Mouse (Mus musculus): ENCODE measurements around the gene Gpr146. TPM values are rescaled to one million over a fixed set of nuclear protein-coding genes. Genes with fewer than 3 reads are reported as not detected.

Gpr146 gene
- polyA plus RNA-seq, 1 experiment: 11.7 TPM

DNA sequence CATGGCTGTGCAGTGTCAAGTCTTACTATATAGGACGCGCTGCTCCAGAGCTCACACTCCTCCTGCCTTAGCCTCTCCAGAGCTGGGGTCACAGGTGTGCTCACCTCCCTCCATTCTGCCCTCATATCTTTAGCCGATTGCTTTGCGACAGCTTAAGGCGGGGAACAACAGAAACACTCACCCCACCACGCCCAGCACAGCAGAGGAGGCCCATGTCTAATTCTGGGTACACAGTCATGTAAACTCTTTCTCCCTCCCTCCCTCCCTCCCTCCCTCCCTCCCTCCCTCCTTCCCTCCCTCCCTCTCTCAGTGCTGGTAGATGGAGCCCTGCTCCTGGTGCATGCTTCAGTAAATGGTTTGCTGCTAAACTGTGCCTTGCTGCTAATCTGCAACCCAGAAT, 27.8 kb upstream of the Gpr146 start:
- no peak overlapping the region for H3ac ChIP-seq (ENCODE audit: control insufficient read depth, insufficient read length)
- H3K27me3 ChIP-seq (ENCODE audit: control insufficient read depth, insufficient read depth, insufficient read length): peaks cover 30% of the 10 kb centered on the region
- H3K4me2 ChIP-seq (ENCODE audit: low read depth): no peak overlapping the region
- no peak for TF ChIP-seq MYOG (IDR thresholded peaks at IDR 0.05; ENCODE audit: control insufficient read depth in 1 of 3, insufficient read depth in 1 of 3, insufficient read length in 2 of 3, low read depth in 2 of 3)
- no peak for TF ChIP-seq POLR2AphosphoS2 (IDR thresholded peaks at IDR 0.05; ENCODE audit: insufficient read length, low read depth)
- TF ChIP-seq MAX (IDR thresholded peaks at IDR 0.05; ENCODE audit: low read depth): no peak
- no peak for TF ChIP-seq POLR2A (IDR thresholded peaks at IDR 0.05; ENCODE audit: insufficient read length, low read depth)
- no peak for TF ChIP-seq CEBPB (IDR thresholded peaks at IDR 0.05; ENCODE audit: insufficient read depth, poor library complexity, severe bottlenecking)
- no peak for TF ChIP-seq TCF3 (IDR thresholded peaks at IDR 0.05; ENCODE audit: insufficient read length, low read depth)
- TF ChIP-seq MYOD1 (IDR thresholded peaks at IDR 0.05; ENCODE audit: control insufficient read depth in 1 of 3, insufficient read length in 2 of 3, low read depth in 2 of 3): no peak
- no peak for TF ChIP-seq SRF (IDR thresholded peaks at IDR 0.05; ENCODE audit: control insufficient read depth, insufficient read length, low read depth)
- H3K36me3 ChIP-seq (ENCODE audit: control insufficient read depth, insufficient read depth): no peaks in the 10 kb centered on the region
- peaks cover 2% of the 10 kb centered on the region for H3K79me2 ChIP-seq (ENCODE audit: control insufficient read depth, insufficient read depth)
- no peak overlapping the region for H3K4me3 ChIP-seq

GRCm38 (mm10) chr5:139351134-139351533, 26.4 kb upstream of the Gpr146 start, which contains the start of gene Cox19:
Cox19 (minus strand) TSS chr5:139351418.
- TF ChIP-seq MYOD1 (IDR thresholded peaks at IDR 0.05; ENCODE audit: control insufficient read depth in 1 of 3, insufficient read length in 2 of 3, low read depth in 2 of 3) (no peak), USF1 (IDR thresholded peaks at IDR 0.05; ENCODE audit: low read depth) (no peak), TCF3 (IDR thresholded peaks at IDR 0.05; ENCODE audit: insufficient read length, low read depth) (no peak), SRF (IDR thresholded peaks at IDR 0.05; ENCODE audit: control insufficient read depth, insufficient read length, low read depth) (no peak), REST (IDR thresholded peaks at IDR 0.05; ENCODE audit: insufficient read depth, insufficient read length) (no peak), POLR2A (IDR thresholded peaks at IDR 0.05; ENCODE audit: insufficient read length, low read depth) (no peak), MAX (IDR thresholded peaks at IDR 0.05; ENCODE audit: low read depth) (no peak), CEBPB (IDR thresholded peaks at IDR 0.05; ENCODE audit: insufficient read depth, poor library complexity, severe bottlenecking) (no peak), MYOG (IDR thresholded peaks at IDR 0.05; ENCODE audit: control insufficient read depth in 1 of 3, insufficient read depth in 1 of 3, insufficient read length in 2 of 3, low read depth in 2 of 3) (no peak), E2F4 (IDR thresholded peaks at IDR 0.05; ENCODE audit: insufficient read depth) (no peak), TCF12 (IDR thresholded peaks at IDR 0.05; ENCODE audit: insufficient read depth, poor library complexity, severe bottlenecking) (no peak), POLR2AphosphoS2 (IDR thresholded peaks at IDR 0.05; ENCODE audit: insufficient read length, low read depth) (no peak)
- no peak within 1 kb of the TSS for H3K4me2 ChIP-seq (ENCODE audit: low read depth)
- no peak within 1 kb of the TSS for H3K4me3 ChIP-seq
- peaks cover 30% of the 10 kb centered on the region for H3K27me3 ChIP-seq (ENCODE audit: control insufficient read depth, insufficient read depth, insufficient read length)
- H3K36me3 ChIP-seq (ENCODE audit: control insufficient read depth, insufficient read depth): no peaks in the 10 kb centered on the region
- no peaks in the 10 kb centered on the region for H3K79me2 ChIP-seq (ENCODE audit: control insufficient read depth, insufficient read depth)
- H3ac ChIP-seq (ENCODE audit: control insufficient read depth, insufficient read length): no peak within 1 kb of the TSS

- H3K79me2 ChIP-seq (ENCODE audit: control insufficient read depth, insufficient read depth): no peaks in the 10 kb centered on the region
- peaks cover 30% of the 10 kb centered on the region for H3K27me3 ChIP-seq (ENCODE audit: control insufficient read depth, insufficient read depth, insufficient read length)
- no peak overlapping the region for H3K4me2 ChIP-seq (ENCODE audit: low read depth)
- H3K36me3 ChIP-seq (ENCODE audit: control insufficient read depth, insufficient read depth): no peaks in the 10 kb centered on the region
- TF ChIP-seq USF1 (IDR thresholded peaks at IDR 0.05; ENCODE audit: low read depth) (no peak), POLR2A (IDR thresholded peaks at IDR 0.05; ENCODE audit: insufficient read length, low read depth) (no peak), MYOD1 (IDR thresholded peaks at IDR 0.05; ENCODE audit: control insufficient read depth in 1 of 3, insufficient read length in 2 of 3, low read depth in 2 of 3) (no peak), MAX (IDR thresholded peaks at IDR 0.05; ENCODE audit: low read depth) (no peak), SRF (IDR thresholded peaks at IDR 0.05; ENCODE audit: control insufficient read depth, insufficient read length, low read depth) (no peak), MYOG (IDR thresholded peaks at IDR 0.05; ENCODE audit: control insufficient read depth in 1 of 3, insufficient read depth in 1 of 3, insufficient read length in 2 of 3, low read depth in 2 of 3) (no peak), POLR2AphosphoS2 (IDR thresholded peaks at IDR 0.05; ENCODE audit: insufficient read length, low read depth) (no peak)
- H3K4me3 ChIP-seq: no peak overlapping the region
- no peak overlapping the region for H3ac ChIP-seq (ENCODE audit: control insufficient read depth, insufficient read length)
These were observed 25.9 kb upstream of the Gpr146 start for GRCm38 (mm10) chr5:139351628-139352027.

GRCm38 (mm10) chr5:139352317-139352716, 25.2 kb upstream of the Gpr146 start, which contains the start of gene Cyp2w1:
Cyp2w1 (plus strand) TSS chr5:139352617.
- no peaks in the 10 kb centered on the region for H3K36me3 ChIP-seq (ENCODE audit: control insufficient read depth, insufficient read depth)
- no peak for TF ChIP-seq E2F4 (IDR thresholded peaks at IDR 0.05; ENCODE audit: insufficient read depth)
- TF ChIP-seq MAX (IDR thresholded peaks at IDR 0.05; ENCODE audit: low read depth): no peak
- TF ChIP-seq REST (IDR thresholded peaks at IDR 0.05; ENCODE audit: insufficient read depth, insufficient read length): no peak
- no peak for TF ChIP-seq POLR2A (IDR thresholded peaks at IDR 0.05; ENCODE audit: insufficient read length, low read depth)
- TF ChIP-seq USF1 (IDR thresholded peaks at IDR 0.05; ENCODE audit: low read depth): no peak
- no peak for TF ChIP-seq TCF3 (IDR thresholded peaks at IDR 0.05; ENCODE audit: insufficient read length, low read depth)
- TF ChIP-seq TCF12 (IDR thresholded peaks at IDR 0.05; ENCODE audit: insufficient read depth, poor library complexity, severe bottlenecking): no peak
- no peak for TF ChIP-seq CEBPB (IDR thresholded peaks at IDR 0.05; ENCODE audit: insufficient read depth, poor library complexity, severe bottlenecking)
- no peak for TF ChIP-seq MYOD1 (IDR thresholded peaks at IDR 0.05; ENCODE audit: control insufficient read depth in 1 of 3, insufficient read length in 2 of 3, low read depth in 2 of 3)
- no peak within 1 kb of the TSS for H3K4me3 ChIP-seq
- H3K4me2 ChIP-seq (ENCODE audit: low read depth): no peak within 1 kb of the TSS
- H3ac ChIP-seq (ENCODE audit: control insufficient read depth, insufficient read length): no peak within 1 kb of the TSS
- H3K79me2 ChIP-seq (ENCODE audit: control insufficient read depth, insufficient read depth): no peaks in the 10 kb centered on the region
- H3K27me3 ChIP-seq (ENCODE audit: control insufficient read depth, insufficient read depth, insufficient read length): peaks cover 30% of the 10 kb centered on the region

- H3K27me3 ChIP-seq (ENCODE audit: control insufficient read depth, insufficient read depth, insufficient read length): peaks cover 30% of the 10 kb centered on the region
- H3K36me3 ChIP-seq (ENCODE audit: control insufficient read depth, insufficient read depth): no peaks in the 10 kb centered on the region
- H3K79me2 ChIP-seq (ENCODE audit: control insufficient read depth, insufficient read depth): no peaks in the 10 kb centered on the region
- H3ac ChIP-seq (ENCODE audit: control insufficient read depth, insufficient read length): no peak overlapping the region
- H3K4me2 ChIP-seq (ENCODE audit: low read depth): no peak overlapping the region
- TF ChIP-seq CEBPB (IDR thresholded peaks at IDR 0.05; ENCODE audit: insufficient read depth, poor library complexity, severe bottlenecking) (no peak), USF1 (IDR thresholded peaks at IDR 0.05; ENCODE audit: low read depth) (no peak), MYOG (IDR thresholded peaks at IDR 0.05; ENCODE audit: control insufficient read depth in 1 of 3, insufficient read depth in 1 of 3, insufficient read length in 2 of 3, low read depth in 2 of 3) (no peak), POLR2A (IDR thresholded peaks at IDR 0.05; ENCODE audit: insufficient read length, low read depth) (no peak), TCF12 (IDR thresholded peaks at IDR 0.05; ENCODE audit: insufficient read depth, poor library complexity, severe bottlenecking) (no peak), MAX (IDR thresholded peaks at IDR 0.05; ENCODE audit: low read depth) (no peak), SRF (IDR thresholded peaks at IDR 0.05; ENCODE audit: control insufficient read depth, insufficient read length, low read depth) (no peak), REST (IDR thresholded peaks at IDR 0.05; ENCODE audit: insufficient read depth, insufficient read length) (no peak), MYOD1 (IDR thresholded peaks at IDR 0.05; ENCODE audit: control insufficient read depth in 1 of 3, insufficient read length in 2 of 3, low read depth in 2 of 3) (no peak), POLR2AphosphoS2 (IDR thresholded peaks at IDR 0.05; ENCODE audit: insufficient read length, low read depth) (no peak), E2F4 (IDR thresholded peaks at IDR 0.05; ENCODE audit: insufficient read depth) (no peak), TCF3 (IDR thresholded peaks at IDR 0.05; ENCODE audit: insufficient read length, low read depth) (no peak)
- H3K4me3 ChIP-seq: no peak overlapping the region
These were observed 24.0 kb upstream of the Gpr146 start for GRCm38 (mm10) chr5:139353496-139353895.
